Mouse (Mus musculus) liver, adult 2 months (tissue): ENCODE measurements around the gene Vill.

Source experiments
- CTCF ChIP-seq: fragments of 200-500 bp; IDR thresholded peaks from 2 replicates; pipeline ENCODE4 v1.5.1; 2011; ENCODE audit warnings: low read depth, low read length, control low read depth
- POLR2A ChIP-seq: fragments of 200-500 bp; IDR thresholded peaks from 2 replicates; pipeline ENCODE4 v1.6.1; 2011; ENCODE audit warnings: low read length, control low read depth; ENCODE audit not compliant: insufficient read depth; ENCODE audit errors: extremely low read depth

GRCm38 (mm10) chr9:119063036-119063644, 10.6 kb downstream of the Vill start:
- TF ChIP-seq CTCF (no peak), POLR2A (no peak)
